Mouse (Mus musculus): Measurements from ENCODE around the gene Ddx17.

Ddx17 gene

DNA sequence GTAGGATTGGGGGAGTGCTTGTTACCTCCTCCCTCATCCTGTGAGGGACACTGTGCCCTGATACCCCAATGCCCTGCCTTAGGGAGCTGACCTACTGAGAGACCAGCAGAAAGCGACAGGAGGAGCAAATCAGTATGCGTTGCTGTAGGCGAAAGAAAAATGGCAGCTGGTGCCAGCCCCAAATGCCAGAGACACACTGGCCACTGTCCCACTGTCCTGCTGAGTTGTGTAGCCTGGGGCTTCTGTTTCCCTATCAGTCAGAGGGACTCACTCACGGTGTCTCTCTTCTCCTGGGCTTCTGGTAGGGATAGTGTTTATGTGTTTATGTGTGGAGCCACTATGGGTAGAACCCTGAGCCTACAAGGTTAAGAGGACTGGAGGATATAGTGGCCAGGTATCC is 28.8 kb downstream of the Ddx17 start:
- no peak for DNase-seq

DNA sequence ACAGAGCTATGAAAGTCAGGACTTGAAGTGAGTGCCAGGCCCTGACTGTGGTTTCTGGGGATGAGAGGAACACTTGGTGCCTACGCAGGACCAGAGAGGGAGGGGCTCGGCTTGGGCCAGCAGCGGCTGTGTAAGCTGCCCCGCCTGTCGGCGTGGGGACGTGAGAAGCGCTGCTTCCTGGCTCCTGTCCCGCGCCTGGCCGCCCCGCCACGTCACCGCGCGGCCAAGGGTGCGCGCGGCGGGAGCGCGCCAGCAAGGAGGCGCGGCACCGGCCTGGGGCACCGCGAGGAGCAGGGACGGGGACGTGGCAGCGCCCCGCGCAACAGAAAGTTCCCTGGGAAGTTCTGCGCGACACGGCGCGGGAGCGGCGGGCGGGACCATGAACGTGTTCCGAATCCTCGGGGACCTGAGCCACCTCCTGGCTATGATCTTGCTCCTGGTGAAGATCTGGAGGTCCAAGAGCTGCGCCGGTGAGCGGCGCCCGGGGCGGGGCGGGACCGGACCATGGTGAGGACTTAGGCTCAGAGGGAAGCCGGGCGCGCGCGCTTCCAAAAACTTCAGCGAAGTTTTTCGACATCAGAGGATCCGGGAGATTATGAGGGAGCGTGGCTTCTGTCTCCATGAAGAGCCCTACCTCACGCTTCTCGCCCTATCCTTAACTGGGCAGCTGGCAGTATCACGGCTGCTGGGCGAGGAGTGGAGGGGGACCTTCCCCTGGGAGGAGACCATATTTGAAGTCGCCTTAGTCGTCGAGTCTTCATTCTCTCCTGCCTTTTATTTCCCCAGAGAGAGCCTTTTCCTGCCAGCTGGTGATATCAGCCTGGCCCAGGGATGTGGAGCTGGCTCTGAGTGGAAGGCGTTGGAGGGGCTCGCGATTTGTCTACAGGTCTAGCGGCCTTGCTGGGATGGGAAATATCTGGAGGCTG is 30.1 kb downstream of the Ddx17 start, which contains the start of gene Kdelr3:
Kdelr3 (plus strand) TSS at position 241 of the 926 bp plus-strand sequence.
- DNase-seq, result peak; percentile 78

DNA sequence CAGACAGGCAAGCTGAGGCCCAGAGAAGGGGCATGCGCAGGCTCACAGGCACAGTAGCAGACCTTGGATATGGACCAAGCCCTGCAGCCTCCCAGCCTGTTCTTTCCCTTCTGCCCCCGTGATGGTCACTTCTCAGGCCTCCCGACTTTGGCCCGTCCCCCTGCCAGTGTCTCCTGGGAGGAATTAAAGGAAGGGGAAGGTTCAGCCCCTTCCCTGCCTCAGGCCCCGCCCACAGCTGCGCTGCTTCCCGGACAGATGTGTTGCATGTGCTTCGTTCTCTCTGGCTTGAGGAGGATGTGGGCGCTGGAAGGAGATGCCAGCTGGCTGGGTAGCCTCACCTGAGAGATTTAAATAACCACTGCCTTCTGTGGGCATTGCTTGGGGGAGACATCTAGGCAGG is 32.6 kb downstream of the Ddx17 start:
- no peak for DNase-seq

DNA sequence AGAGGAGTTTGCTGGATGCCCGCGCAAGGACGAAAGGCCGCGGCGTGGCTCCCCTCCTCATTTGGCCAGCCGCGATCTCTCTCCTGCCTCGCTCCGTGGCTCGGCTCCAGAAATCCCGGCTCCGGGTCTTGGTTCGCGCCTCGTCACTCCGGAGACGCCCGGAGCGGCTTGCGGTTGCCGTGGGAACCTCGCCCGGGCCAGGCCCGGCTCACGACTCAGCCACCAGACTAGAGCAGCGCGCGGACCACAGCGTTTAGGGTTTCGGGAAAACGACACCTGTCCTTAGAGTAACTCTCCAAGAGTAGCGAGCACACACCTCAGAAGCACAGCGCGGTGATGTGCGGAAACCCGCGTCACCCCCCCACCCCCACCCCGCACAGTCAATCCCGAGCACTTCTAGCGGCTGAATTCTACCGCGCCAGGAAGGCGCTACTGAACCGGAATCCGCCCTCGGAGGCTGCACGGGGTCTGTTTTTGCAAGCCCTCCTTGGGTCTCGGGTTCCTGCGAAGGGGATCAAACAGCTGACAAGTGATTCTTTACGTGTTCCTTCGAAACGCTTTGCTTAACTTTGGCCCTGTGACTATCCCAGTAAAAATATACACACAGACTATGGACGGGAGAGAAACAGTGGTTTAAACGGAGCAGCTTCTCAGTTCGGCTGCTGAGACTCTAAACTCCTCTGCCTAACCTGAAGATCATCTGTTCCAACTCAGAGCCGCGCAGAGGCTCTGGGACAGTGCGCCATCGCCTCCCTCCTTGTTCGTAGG is 34.8 kb downstream of the Ddx17 start:
- DNase-seq, result peak; percentile 92

DNA sequence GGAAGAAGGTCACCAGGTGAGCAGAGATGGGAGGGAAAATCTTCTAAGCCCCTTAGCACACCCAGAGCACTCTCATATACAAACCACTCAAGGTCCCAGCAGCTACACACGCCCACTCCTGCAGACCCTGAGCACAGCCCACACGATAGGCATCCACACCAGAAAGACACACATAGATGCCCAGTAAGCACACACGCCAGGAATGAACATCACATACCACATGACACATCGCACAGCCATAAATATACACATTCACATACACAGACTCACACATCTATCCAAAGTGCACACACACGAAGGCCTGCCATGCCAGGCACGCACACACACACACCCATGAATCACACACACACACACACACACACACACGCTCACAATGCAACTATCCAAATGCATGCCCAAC is 36.1 kb downstream of the Ddx17 start:
- no peak for DNase-seq

DNA sequence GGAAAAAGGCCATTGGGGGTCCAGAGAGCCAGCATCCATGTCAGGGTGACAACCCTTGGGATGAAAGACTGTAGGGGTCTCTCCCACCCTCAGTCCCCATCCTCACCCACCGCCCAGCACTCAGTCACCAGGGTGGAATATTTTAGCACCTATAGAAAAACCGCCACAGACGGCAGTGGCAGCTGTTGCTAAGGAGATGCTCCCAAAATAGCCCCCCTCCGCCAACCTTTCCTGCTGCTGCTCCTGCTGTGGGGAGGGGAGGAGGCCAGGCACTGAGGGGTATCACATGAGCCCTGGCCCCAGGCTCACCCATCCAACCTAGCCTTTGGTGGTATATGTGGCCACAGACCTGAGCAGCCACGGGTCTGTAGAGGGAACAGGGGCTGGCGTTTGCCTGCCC is 36.5 kb downstream of the Ddx17 start:
- DNase-seq, result no peak

DNA sequence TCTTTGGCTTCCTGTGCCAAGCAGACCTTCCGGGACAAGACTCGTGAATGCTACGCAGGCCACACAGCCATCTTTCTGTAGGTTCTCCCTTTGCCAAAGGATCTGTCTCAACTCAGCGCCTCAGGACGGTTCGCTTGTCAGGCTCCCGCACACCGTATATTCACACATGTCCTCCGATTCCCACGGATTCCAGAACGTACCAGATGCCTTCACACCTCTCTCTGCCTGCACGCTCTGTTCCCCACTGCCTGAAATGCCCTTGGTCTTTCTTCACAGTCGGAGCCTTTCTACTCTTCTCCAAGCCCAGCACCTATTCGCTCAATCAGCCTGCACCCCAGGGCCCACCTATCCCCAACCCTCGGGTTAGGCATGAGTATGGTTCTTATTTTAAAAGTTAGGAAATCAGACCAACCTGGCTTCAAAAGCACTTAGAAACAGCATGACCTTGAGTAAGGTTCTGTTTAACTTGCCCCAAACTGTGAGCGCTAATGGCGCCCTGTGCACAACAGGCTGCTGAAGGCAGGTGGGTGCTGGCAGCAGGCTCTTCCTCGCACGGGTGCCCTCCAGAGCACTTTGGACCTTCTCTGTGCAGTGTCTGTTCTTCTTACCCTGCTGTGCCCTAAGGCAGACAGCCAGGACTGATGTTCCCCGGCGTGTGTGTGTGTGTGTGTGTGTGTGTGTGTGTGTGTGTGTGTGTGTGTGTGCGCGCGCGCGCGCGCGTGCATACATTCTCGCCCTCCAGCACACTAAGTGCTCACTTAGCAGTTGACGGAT is 39.3 kb downstream of the Ddx17 start:
- no peak for DNase-seq

DNA sequence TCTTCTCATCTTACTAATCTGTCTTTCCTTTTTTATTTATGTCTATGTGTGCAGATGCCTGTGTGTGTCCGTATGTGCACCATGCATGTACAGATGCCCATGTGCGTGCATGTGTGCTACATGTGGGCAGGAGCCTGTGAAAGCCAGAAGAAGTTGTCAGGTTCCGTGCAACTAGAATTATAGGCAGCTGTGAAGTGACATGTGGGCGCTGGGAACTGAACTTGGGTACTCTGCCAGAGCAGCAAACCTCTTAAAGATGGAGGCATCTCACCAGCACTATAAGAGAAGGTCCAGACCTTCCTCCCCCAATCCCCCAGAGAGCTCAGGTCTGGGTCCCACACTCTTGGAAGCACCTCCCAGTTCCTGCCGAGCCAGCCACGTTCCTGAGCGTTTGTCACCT is 40.1 kb downstream of the Ddx17 start:
- no peak for DNase-seq

DNA sequence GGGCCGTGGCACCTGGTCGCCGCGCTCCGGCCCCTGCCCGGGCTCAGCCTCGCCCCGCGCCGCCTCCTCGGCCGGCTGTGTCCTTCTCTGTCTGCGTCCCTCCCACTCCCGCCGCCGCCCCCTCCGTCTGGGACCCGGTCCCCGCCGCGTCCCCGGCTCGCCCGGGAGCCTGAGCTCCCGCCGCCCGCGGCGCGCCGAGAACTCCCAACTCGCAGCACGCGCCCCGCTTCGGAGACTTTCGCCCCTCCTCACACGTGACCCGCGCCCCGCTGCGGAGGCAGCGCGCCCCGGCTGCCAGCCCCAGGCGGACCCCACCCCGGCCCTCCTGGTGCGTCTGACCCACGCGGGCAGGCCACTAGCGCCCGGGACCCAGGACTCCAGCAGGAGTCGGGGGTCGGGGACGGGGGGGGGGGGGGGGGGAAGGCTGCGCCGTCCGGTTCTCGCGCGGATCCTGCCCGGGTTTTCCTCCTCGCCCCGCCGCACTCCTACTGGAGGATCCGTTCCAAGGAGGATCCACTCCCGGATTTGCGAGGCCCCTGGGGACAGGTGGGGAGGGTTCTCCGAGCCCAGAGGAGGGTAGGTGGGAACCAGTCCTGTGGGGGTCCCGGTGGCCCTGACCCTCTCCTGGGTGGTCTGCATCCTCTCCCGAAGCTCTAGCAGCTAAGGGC is 40.8 kb downstream of the Ddx17 start:
- DNase-seq, result peak; percentile 86

DNA sequence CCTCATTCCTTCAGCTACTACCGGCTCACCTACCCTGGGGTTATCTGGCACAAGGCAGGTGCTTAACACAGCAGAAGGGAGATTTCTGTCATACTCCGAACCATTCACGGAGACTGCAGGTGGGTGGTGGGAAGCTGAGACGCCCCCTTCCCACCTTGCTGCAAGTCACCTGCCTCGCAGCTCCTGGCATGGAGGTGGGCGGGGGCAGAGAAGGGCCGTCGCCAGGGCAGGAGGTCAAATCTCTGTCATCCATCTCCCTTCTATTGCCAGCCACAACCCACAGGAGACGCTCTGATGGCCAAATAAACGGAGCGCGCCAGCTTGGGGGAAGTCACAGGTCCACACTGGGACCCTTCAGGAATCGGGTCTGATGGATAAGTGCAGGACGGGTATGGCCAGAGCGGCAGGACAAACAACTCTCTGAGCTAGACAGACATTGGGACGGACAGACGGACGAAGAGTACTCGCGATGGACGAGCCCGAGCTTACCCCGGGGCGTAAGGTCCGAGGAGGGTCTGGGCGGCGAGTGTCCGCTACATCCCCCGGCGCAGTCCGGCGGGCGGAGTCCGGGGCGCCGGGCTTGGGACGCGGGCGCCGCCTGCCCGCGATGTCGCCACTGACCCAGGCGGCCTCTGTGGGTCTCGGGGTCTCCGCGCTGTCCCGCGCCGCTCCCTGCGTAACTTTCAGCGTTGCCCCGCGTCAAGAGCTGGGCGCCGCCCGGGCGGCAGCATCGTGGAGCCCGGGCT is 41.7 kb downstream of the Ddx17 start, which contains the start of gene Kcnj4:
Kcnj4 (minus strand) TSS at position 535 of the 746 bp plus-strand sequence.
- no peak for DNase-seq

DNA sequence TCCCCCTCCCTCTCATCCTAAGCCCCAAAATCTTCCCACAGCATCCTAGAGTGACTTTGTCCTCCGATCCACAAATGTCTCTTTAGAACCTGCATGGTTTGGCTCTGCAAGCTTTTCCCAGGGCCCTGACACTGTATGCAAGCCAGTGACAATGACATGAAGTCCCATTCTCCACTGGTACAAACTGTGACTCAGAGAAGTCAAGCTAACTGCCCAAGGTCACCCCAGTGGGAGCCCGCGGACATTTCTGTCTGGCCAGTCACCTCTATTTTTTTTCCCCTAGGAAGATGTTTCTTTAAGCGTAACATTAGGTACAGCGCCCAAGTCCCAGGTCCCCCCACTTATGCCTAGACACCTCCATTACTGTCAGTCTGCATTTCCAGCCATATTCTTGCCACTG is 43.1 kb downstream of the Ddx17 start:
- no peak for DNase-seq

DNA sequence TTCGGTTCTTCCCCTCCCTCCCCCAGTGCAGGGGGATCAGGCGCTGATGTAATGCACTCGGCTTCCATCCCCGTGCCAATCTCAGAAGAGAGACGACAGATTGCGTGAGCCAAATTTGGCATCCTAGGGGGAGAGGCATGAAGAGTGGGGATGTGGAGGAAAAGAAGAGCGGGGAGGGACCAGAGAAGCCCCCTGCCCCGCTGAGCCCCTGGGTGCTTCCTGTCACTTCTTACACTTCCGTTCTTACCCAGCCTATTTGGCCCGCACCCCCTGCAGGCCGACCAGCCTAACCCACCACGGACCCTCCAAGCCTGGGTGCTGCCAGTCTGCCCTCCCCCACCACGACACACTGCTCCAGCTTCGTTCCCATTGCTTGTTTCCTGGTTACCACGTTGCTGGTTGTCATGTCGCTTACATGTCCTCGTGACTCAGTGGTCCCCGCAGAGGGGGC is 43.6 kb downstream of the Ddx17 start:
- no peak for DNase-seq

DNA sequence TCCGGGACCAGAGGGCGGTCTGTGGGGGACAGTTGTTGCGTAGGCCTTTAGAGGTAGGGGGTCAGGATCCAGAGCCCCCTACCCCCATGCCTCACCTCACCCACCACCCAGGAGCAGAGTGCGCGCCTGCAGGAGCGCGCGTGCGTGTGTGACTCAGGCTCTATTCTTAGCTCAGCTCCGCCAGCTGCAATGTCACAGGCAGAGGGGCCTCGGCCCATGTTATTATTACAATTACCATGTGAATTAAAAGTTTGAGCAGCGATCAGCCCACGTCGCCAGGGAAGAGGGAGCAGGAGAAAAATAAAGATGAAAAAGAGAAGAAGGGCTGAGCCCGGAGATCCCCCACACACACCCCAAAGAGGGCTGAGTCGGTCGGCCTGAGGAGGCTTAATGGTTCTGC is 46.4 kb downstream of the Ddx17 start:
- no peak for DNase-seq

DNA sequence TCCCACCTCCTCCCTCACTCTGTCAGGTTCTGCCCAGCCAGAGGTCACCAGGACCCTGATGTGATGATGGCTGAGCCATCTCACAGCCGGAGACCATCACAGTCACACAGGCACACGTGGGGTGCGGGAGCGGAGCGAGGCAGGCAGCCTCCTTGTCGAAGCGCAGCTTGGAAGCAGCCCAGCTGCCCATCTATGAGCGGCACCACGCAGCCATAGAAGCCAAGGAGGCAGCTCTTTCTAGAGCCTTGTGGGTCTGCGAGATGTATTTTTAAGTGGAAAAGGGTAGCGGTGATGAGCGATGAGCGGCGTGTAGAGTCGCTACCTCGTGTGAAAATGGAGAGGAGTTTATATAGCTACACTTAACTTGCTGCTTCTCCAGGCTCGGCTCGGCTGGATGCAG is 53.0 kb downstream of the Ddx17 start:
- no peak for DNase-seq

DNA sequence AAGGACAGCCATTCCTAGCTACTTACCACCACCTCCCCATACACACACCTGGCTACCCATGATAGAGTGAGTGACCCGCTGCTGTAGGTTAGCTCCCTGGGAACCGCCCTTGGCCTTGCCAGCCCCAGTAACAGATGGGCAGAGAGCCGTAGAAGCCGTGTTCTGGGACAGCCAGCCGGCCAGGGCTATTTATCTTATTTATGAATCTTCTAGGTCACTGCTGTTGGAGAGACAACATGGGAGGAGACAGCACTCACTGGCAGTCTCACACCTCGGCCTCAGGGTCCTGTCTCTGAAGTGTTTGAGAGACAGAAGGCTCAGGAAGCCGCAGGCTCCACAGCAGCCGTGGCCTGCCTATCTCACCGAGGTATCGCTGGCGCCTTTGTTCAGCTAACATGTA is 57.1 kb downstream of the Ddx17 start:
- DNase-seq, result peak; percentile 59

DNA sequence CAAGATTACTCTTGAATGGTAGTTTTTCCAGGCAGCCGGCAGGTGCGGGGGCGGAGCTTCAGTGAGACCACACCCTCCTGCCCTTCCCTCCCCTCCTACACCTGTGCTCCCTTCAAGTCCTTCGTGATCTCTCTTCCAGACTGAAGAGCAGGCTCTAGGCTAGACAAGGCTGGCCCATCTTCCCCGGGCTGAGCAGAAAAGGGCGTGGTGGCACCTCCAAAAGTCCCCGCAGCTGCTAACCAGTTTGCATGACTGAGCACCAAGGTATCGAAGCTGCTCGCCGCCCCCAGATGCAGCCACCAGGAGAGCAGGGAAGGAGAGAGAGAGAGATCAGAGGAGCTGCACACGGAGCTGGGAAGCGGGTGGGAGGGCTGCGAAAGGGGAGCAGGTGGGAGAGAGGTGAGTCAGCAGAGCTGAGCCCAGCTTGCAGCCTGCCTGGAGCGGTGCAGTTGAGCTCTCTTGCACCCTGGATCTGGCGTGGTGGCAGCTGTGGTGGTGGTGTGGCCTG is 65.3 kb downstream of the Ddx17 start:
- DNase-seq, result peak; percentile 27
